Mouse (Mus musculus) right cerebral cortex, adult 18-20 months (tissue): ENCODE measurements at regions not wholly inside any gene's neighbourhood (a gene's known extent, or its start where the extent isn't known, plus 50 kb on each side); places are given as distances from the start of the nearest gene placed in this dataset.

Source experiments
- DNase-seq: peaks from one replicate; pipeline ENCODE4 v3.0.0; 2022; ENCODE audit warnings: mixed read lengths

DNA sequence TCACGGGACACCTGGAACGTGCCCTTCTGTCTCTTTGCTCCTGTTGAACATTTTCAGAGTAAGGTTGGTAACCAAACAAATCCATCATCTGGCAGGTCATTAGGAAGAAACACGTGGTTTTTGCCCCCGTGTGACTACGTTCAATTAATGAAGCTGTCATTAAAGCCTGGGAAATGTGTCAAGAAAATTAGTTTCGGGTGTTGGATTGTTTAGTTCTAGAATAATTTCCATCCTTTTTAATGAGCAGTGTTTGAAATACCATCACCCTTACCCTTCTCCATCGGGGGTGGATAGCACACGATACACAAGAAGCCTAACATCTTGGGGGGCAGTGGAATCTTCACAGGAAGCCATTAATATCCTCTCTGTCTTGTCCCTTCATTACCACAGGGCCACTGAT is 107.7 kb downstream of the Far1 start:
- DNase-seq, result no peak

DNA sequence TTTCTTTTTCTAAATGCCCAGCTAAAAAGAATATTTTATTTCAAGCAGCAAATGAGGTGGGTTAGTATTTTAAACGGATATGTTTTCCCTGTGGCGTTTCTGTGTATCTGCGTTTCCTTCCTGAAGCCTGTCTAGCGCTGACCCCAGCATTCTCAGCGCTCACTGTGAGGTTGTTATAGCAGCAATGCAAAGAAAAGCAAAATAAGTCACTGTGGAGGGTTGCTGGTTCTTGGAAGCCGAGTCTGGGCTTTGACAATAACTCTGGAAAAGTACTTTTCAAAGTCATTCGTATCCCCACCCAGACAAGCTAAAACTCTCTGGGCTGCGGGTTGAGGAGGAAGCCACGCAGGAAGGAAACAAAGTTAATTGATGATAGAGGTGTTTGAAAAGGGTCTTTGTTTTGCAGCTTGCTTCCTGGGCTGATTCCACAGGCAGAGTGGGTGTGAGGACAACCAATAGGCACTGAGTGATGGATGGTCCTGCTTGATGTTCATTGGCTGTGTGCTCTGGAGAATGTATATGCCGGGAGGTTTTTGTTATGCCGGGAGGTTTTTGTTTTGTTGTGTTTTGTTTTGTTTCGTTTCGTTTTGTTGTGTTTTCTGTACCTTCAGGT is 108.4 kb downstream of the Far1 start:
- no peak for DNase-seq

DNA sequence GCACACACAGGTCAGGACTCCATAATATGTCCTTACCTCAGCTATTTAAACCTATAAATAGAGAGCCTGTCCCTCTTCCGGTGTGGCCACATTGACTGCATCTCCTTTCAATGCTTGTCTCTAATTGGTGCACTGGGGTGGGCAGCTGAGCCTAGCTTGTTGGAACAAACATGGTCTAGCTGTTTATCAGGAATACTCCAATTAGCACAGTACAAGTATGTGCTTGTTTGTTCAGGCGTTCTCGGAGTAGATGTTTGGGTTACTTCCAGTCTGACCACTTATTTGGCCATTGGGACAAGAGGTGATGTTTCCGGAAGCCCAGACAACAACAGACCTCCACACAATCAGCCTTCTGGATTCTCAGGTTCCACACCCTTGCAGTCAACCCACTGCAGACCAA is 109.7 kb downstream of the Far1 start:
- no peak for DNase-seq

DNA sequence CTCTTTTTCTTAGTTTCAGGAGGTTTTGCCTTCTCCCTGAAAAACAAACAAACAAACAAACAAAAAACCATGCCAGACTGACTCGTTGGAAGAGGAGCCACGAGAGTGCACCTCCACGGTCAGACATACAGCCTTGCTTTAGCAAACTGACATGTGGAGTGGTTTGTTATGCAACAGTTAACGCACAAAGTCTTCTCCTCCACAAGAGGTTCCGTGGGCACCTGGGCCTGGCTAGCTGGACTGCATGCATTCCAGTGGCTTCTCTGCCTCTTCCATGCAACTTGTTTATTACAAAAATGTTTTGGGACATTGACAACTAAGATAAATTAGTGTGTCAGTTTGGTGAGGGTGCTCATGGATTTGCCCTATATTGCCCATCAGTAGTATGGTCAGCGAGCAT is 110.3 kb downstream of the Far1 start:
- DNase-seq, result no peak

DNA sequence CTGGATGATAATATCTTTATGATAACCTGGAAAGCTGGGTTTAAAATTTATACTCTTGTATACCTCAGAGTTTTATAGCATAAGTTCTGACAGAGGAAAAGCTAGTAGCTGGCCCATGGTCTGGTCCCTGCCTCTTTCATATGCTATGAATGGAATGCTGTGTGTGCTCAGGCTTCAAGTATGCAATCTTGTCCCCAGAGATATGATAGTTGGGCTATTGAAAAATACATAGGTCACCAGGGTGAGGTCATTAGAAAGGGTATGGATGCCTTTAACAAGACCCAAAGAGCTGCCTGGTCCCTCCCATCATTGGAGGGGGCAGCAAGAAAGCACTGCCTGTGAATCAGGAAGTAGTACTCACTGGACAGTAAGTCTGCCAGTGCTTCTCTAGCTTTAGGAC is 113.1 kb downstream of the Far1 start:
- no peak for DNase-seq

DNA sequence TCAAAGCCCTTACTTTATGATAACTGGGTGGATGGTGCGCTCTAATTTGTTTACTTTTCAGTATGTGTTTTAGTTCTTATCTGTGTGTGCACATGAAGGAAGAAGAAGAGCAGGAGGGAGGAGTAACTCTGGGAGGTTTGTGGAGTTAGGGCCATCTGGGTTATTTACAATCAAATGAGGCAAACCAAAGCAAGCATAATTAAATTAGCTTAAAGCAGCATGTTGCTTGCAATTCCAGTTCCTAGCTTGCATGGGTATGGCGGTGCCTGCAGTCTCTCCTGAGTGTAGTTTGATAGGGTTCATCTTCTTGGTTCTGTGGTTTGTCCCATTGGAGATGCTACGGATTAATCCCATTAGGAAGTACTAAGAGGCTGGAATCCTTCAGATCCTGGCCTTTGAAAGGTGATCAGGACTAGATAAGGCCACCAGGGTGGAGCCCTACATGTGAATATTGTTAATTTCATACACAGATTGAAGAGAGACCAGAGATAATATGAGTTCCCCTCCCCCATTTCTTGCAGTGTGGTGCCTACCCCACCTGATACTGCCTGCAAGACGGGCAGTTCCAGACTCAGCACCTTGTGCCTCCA is 123.5 kb downstream of the Far1 start:
- DNase-seq, result no peak

DNA sequence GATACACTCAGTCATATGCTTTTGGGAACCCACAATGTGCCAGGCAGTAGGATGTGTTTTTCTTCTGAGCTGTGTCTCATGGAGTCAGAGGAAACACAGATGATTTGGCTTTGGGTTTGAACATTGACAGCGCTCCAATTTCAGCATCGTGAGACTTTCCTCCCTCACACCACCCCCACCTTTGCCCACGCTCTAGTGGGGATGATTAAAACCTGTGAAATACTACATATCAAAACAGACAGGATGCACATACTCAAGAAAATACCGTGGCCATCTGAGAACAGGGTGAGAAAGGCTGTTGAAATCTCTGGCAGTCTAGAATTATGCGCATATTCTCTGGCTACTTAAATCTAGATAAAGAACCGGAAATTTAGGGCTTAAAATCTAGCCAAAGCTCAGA is 124.5 kb downstream of the Far1 start:
- peak; percentile 81 for DNase-seq

DNA sequence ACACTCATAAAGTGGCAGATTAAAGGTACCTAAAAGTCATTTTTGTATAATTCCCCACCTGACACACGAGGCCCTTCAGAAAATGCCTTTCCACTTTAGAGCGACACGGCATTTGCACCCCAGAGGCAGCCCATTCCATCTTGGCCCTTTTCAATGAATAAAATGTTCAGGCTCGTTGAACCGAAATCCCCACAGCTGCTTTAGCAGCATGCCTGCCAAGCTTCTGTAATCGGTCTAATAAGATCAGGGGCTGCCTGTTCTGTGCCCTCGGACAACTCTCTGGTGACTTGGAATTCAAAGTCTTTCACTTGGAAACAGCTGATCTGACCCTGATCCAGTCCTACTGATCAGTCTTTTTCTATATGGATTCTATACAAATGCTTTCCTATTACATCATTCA is 123.3 kb upstream of the Spon1 start:
- no peak for DNase-seq

DNA sequence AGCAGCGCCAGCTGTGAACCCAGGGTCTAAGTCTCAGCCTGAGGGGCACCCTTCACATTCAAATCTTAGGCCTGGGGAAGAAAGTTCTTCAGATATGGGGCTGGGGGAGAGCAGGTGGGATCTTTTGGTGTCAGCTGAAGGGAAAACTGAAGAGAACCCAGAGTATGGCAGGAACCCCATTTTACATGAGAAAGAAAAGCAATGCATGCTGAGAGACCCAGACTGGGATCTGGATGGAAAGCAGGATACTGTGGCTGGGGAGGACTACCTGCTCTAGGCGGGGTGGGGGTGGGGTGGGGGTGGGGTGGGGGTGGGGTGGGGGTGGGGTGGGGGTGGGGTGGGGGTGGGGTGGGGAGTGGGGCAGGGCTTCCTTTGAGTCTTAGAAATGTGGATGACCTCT is 115.2 kb upstream of the Spon1 start:
- DNase-seq, result no peak

DNA sequence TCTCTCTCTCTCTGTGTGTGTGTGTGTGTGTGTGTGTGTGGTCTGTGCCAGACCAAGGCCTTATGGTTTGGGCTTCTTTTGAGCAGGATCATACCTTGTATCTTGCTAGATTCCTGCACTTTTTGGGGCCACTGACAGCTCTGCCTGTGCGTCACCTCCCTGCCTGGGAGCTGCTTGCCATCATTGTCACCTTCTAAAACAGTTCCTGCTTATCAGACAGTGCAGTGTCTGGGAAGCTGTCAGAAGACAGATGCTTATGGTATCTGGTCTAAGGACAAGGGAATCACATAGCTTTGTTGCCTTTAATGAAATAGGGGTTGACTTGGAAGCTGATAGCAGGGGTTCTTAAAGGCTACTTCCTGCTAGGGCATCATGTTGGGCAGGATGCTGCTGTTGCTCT is 114.1 kb upstream of the Spon1 start:
- no peak for DNase-seq

DNA sequence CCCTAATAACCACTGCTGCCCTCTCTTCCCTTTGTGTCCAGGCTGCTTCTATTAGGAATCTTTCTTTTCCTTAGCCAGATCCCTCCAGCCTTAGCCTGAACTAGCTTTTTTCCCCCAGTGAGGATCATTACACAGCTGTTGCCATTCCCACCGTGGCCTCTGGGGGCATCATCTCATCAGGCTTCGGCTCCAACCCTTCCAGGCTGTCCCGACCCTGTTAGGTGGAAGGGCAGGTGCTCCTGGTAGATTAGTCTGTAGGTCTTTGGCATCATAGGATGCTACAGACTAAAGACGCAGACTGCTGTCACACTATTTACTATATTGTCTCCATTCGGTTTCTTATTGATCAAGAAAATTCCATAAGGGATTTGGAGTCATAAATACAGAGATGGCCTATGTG is 112.7 kb upstream of the Spon1 start:
- DNase-seq, result no peak

DNA sequence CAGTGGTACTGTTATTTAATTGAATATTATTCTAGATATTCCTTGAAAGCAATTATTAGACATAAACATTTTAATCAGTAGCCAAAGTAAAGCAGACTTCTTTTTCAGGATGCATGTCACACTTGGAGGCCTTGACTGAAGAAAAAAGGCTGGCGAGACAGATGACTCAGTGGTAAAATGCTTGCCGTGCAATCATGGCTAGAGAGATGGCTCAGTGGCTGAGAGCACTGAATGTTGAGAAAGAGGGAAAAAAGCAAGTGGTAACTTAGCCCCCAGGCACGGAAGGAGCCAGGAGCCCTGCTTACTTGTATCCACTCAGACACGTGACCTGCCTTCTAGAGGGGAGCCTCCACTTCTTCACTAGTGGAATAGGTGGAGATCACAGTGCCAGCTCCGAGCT is 110.5 kb upstream of the Spon1 start:
- peak; percentile 9 for DNase-seq

DNA sequence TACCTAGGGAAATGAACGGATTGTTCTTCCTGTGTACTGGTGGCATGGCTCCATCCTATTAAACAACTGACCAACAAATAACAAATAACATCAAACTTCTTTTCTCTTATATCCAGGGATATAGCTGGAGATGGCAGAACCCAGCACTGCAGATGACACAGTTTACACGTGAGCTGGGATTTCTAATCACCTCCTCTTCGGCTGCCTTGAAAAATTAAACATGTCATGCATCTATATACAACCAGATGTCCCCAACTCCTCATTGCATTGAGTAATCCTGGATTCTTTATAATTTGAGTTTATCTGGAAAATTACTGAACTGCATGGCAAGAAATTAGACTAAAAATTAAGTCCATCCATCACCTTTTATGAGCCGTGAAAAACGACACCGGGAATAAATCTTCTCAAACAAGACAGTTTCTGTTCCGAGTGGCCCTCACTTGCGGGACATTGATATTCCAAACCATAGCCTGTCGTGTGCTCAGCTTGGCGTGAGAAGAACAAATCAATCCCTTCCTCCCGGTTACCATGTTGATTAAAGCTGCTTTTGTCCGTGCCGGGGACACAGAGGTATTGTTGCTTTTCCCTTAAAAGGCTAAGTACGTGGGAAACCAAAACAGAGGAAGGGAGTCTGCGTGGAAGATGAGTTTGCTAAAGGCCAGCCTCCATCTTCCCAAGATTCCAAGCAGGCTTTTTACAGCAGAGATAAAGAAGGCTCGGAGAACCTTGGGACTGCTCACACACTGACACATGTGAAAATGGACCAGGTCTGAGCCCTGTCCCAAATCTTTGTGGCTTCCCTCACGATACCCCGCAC is 92.8 kb upstream of the Spon1 start:
- no peak for DNase-seq

DNA sequence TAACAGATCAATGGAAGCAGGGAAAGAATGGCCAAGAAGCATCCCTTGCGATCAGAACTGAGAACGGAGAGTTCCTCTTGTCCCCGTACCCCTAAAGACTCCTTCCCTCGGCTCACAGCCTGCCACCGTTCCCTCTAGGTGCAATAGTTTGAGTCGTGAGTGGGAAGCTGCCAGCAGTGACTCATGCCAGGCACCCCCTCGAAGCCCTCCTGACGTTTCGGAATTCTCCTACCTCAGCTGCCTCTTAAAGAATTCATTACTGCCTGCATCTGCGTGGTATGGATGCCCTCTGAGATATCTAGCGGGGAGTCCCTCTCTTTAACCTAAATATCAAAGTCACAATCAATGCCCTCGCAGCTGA is 92.2 kb upstream of the Spon1 start:
- peak; percentile 72 for DNase-seq

DNA sequence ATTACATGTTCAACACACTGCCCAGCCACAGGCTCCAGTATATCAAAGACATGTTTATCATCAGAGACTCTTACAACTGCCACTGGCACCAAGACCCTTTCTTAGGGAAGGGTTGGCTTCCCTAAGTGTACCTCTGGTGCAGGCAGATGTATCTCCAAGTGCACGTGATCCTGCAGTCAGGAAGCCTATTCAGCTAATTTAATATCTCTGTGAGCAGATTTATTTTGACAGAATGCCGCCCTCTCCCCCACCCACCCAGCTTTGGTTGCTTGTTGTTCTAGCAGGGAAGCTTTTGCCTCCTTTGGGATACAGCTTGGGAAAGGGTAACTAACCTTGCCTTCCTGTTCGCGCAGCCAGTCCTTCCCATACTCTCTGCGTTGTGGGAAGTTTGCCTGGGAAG is 83.5 kb upstream of the Spon1 start:
- no peak for DNase-seq

DNA sequence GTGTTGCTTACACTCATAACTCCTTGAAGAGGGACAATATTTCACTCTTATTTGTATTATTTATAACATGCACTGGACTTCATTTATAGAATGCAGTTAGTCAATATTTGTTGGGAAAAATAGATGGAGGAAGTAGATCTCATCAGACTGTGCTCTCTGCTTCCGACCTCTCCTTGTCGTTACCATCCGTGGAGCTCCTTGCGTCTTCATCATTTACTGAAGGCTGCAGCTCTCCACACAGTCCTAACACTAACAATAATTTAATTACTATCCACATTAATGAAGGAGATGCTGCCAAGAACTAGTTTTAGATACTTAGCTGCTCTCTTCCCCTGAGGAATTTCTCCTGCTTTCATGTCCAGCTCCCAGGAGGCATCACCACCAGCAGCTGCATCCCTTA is 80.4 kb upstream of the Spon1 start:
- DNase-seq, result no peak

DNA sequence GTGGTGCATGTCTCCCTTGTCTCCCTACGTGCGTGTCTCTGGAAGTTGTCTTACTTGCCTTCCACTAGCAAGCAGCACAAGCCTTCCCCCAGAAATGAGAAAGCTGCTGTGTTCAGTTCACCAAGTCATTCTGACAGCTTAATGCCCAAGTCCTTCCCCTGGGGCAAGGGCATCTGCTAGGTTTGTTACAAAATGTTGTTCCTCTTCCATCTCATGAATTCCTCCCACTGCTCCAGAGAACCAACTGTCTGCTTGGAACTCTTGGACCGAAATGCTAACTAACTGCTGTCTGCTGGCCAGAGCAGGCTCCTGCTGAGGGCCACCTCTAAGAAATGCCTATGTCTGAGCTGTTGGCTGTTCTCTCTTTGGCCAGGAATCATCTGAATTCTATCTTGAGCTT is 79.3 kb upstream of the Spon1 start:
- no peak for DNase-seq

DNA sequence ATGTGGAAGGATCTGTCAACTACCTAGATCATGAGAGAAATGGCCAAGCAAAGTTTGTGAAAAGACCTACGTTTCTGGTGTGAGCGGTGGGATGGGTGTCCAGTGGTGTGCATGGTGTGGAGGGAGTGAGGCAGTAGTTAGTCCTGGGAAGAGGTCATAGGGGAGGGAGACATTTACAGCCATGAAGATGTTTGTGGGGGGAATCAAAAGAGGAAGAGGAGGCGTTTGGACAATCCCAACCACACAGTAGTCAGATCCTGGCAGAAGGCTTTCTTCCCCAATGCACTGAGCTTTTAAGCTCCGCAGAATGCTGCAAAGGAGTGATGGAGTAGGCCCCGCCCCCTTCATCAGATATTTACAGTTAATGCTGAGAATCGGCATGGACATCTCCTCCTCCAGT is 78.2 kb upstream of the Spon1 start:
- DNase-seq, result no peak

DNA sequence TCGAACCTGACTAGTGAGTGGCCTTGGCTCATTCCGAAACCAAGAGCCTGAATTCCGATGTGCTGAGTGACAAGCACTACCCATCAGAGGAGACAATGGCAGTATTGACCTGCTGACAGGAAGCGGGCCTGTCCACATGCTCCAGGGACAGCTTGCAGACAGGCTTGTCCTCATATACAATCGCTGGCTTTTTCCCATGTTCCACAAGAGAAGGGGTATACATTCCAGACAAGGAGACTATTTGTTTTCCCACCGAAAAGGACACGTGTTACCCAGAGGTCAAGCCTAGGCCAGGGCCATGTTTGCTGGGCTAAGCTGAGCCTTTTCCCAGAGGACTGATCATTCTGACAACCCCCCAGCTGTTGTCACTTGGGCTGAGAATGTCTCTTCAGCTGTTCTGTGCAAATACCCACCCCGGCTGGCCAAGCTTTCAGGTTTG is 77.5 kb upstream of the Spon1 start:
- DNase-seq, result peak; percentile 22

DNA sequence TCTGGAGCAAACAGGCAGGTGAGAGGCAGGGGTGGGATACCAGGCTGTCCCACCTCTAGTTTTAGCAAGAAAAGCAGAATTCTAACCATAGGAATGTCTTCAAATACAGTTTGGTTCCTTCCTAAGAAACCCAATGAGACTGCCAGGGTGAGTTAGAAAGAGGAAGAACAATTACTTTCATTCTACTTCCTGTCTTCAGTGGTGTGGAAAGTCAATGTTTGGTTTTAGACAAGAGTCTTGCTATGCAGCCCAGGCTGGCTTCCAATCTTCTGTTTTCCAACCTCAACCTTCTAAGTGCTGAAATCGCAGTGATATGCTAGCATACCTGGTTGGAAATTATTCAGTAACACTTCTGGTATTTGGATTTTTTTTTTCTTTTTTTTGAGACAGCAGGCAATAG is 77.1 kb upstream of the Spon1 start:
- DNase-seq, result no peak

DNA sequence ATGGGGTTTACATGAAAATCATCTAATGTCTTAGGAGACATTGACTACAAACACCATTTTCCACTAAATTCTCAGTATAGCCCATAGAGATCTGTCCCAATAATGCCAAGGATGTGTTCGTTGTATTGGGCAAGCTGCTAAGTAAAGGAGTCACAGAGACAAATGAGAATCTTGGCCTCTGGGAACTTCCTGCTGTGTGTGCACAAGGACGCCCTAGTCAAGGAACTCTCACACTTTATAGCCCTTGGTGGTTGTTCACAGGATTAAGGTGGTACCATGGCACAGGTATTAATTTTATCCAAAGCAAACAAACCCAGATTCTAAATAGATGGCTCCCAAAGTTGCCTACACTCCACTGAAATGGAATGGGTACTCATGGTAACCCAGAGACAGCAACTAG is 76.7 kb upstream of the Spon1 start:
- no peak for DNase-seq

DNA sequence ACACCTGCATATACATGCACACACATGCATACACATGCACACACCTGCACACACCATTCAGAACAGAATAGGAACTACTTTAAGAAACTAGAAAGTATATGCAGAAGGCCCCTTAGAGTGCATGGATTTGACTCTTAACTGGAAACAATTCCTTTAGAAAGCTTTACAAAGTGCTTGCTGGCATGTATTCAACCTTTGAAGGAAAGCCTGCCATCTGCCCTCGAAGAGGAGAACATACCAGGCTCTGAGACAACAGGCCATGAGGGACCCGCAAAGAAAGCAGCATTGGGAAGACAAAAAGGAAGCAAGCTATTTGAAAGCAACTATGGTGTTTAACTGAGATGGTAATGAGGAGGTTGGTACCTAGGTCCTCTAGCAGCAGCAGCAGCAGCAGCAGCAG is 74.0 kb upstream of the Spon1 start:
- no peak for DNase-seq

DNA sequence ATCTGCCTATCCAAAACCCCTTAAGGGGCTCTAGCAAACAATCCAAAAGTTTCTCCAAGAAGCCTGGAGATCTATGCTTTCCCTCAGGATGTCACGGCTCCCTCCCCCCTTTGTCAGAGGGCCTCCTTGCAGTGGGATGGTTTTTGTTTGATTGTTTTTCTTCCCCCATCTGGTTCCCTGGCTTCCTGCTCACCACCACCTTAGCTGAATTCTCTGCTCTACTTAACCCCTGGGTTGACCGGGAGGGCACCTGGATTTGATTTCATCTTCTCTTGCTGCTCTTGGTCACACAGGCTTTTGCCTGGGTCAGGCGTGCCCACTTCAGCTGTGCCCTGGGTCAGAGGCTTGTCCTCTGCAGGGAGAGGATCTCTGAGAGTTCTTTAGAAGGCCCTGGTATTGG is 72.3 kb upstream of the Spon1 start:
- no peak for DNase-seq

DNA sequence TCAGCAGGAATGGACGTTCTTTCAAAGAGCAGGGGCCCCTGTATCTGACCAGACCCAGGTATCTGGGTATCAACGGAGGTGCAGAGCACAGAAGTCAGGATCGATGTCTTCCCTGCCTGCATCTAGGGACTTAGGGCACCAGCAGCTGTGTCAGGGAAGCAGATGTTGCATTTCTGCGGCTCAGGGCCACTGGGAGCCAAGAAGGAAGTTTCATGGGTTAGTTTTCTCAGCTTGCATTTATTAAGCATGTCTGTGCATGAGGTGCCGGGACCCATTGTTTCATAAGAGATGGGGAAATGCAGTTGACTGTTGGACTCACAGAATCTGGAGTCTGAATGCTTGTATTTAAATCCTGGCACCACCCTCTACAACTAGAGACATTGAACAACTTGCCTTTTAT is 71.3 kb upstream of the Spon1 start:
- DNase-seq, result no peak

DNA sequence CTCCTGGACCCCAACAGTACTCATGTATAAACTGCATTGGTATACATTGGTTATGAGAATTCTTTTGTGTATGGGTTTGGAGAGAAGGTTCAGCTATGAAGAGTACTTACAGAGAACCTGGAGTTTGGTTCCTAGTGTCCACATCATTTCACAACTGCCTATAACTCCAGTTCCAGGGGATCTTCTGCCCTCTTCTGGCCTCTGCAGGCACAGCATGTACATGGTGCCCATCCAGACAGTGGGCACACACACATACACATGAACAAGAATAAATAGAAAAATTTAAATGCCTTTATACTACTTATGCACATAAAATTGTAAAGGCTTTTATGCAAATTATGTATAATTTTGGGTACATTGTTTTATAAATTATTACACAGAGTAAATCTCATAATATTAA is 59.9 kb upstream of the Spon1 start:
- DNase-seq, result no peak
